Mouse (Mus musculus) erythroblast, adult 5-6 weeks (primary cell): ENCODE data around the gene Nde1. TPM values are rescaled to one million over a fixed set of nuclear protein-coding genes. Genes with fewer than 3 reads are reported as not detected.
"Not testable (repeated sequence)": the region's sequence is repeated elsewhere in the genome, so short reads cannot be mapped to it uniquely, and the experiment has no call there.

Source experiments
- ATAC-seq: replicated peaks from 2 replicates; pipeline ENCODE4 v1.8.0; 2016; ENCODE audit warnings: moderate number of reproducible peaks, mild to moderate bottlenecking, moderate TSS enrichment, inconsistent platforms; ENCODE audit not compliant: poor library complexity, low FRiP score, severe bottlenecking
- total RNA-seq, 2 experiments: library from RNA; stranded (forward) in 1 of 2; stranded (reverse) in 1 of 2; fragments of 150-400 nt in 1 of 2; fragments of 200-764, 138-1000 nt in 1 of 2; gene quantifications; 2 replicates each; pipeline versions ENCODE4 v1.2.3 to v1.2.4; 2015 to 2017; ENCODE audit warnings: low replicate concordance in 2 of 2

Nde1 gene
- total RNA-seq (2015; ENCODE audit: low replicate concordance) (20.9 and 22.4 TPM in 2 replicates), total RNA-seq (2017; ENCODE audit: low replicate concordance) (55.9 and 57.4 TPM in 2 replicates)

DNA sequence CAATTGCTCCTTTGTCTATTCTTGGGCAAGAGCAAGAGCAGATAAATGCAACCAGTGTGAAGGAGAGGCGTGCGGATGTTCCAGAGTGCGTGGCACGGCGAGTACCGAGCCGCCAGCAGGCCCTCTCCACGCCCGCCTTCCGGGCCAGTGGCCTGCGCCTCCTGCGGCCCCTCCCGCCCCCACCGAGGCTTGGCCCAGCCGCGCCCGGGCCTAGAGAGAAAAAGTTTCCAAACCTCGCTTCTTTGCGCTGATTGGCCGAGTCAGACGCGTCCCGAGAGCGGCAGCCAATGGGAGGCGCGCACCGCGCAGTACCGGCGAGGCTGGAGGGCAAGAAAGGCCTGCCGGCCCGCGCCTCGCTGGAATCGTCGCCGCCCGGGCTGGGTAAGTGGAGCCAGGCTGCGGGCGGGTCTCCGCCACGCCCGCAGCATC is at the start of gene Nde1, which contains the start of gene Marf1:
TSS of gene Nde1 (plus strand) at position 288 of the 429 bp plus-strand sequence.
TSS of gene Marf1 (minus strand) at position 364 of the 429 bp plus-strand sequence.
- peak; percentile 76 for ATAC-seq

DNA sequence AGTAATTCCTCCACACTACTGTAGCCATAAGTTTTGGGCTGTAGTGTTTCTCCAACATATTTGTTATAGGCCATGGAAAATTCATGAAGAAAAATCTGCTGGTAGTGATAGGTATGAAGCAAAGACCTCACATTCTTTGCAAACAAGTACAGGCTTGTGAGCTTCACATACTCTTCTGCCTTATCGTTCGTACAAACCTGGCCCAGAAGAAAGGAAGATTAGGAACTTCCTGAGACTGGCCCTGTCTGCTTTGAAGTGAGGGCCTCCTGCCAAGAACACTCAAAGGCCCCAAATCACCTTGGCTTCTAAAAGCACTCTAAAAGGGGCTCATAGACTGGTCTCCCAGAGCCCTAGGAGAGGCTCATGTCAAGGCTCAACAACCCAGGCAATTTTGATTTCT is 45.8 kb upstream of the Nde1 start:
- no peak for ATAC-seq

DNA sequence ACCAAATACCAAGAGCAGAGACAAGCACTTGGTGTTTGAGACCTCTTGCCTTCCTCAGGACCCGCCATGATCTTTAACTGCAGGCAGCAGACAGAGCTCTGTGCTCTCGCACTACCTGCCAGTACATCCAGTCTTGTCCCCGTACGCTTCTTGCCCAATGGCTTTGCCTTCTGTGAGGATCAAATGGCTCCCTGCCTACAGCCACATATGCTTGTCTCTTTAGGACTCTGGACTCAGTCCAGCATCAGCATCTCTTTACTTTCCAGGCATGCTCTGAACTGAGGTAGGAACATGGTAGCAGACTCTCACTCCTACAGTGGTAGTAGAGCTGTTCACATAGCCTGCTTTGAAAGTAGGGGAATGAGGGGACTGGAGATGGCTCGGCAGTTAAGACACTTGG is 42.1 kb upstream of the Nde1 start:
- no peak for ATAC-seq

DNA sequence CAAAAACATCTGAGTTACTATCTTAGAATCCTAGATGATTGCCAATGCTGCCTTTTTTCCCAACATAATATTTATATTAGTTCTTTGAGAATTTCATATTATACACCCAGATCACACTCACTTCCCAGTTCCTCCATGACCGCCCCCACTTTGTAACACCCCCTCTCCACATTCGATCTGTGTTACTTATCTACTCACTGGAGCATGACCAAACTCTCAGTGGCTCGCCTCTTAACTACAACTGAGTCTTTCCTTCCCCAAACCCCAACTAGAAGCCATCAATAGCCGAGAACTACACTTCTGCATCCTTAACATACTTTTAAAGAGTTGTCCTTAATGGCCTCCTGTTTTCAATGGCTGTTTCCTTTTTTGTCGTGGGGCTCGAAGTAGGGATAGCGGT is 41.5 kb upstream of the Nde1 start:
- ATAC-seq, result no peak

DNA sequence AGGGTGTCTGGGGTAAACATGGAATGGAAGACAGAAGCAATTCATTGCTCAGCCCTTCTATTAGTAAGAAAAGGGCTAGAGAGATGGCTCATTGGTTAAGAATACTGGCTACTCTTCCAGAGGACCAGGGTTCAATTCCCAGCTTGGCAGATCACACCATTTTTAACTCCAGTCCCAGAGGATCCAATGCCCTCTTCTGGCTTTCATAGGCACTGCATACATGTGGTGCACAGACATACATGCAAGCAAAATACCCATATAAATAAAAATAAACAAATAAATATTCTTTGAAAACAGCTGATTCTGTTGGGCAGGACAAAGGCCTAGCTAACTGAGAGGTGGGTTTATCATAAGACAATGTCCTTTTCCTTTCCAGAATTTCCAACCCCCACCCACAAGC is 40.5 kb upstream of the Nde1 start:
- no peak for ATAC-seq

DNA sequence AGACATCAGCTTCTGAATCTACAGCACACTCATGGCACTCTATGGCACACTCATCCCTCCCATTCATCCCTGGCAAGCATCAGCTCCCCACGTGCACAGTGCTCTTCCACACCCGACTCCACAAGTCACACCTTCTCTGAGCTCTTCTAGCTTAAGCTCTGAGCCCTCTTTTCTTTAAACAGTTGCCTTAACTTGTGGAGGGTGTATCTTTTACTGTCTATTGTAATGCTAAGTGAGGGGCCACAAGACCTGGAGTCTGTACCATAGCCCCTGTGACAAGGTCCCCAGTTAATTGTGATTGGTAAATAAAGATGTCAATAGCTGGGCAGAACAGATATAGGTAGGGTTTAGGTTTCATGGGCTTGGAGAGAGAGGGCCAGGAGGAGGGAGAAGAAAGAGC is 39.2 kb upstream of the Nde1 start:
- no peak for ATAC-seq

DNA sequence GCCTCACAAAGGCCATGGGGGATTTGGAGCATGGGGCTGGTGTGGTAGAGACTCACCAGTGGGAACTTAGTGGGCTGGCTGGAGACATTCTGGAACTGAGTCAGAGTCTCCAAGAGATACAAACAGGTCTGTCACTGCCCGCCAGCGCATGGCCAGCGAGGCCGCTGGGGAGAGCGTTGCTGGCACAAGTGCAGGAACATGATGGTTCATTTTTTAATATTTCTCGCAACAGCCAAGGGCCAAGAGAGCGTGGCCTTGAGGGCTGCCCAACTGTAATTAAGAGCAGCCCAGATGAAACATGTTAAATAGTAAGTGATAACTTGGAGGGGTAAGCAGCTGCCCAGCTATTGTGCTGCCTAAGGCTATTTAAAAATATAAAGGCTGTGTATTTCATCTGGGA is 38.4 kb upstream of the Nde1 start:
- ATAC-seq, result no peak

DNA sequence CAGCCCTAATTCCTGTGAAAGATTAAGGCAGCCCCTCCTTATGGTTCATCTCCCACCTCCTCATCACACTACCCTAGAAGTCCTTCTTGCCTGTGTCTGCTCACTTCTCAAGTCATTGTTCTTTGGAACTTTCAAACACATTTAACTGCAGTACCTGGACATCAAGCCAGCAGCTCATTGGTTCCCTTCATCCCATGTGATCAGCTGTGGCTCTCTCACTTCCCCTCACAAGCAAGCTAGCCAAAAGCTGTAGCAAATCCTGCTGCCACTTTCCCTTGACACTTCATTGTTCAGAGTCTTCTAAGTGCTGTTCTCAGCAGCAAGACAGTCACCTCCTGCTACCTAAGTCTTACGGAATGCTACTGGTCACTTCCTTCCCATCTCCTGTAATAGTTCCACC is 37.8 kb upstream of the Nde1 start:
- ATAC-seq, result no peak

DNA sequence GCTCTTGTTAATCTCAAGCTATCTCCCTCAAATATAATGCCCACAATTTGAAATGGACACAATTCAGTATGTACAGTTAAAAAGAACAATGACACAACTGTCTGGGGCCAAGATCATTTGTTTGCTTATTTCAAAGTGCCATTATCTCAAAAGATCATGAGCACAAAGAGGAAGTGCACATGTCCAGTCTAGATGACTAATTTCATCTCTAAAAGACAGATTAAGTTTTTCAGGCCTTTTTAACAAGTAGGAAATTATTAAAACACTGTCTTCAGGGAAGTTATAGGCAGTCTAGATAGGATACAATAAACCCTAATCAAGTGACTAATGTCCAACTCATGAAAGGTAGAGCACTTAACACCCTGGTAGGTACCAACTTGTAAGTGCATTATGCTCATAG is 34.1 kb upstream of the Nde1 start:
- no peak for ATAC-seq

DNA sequence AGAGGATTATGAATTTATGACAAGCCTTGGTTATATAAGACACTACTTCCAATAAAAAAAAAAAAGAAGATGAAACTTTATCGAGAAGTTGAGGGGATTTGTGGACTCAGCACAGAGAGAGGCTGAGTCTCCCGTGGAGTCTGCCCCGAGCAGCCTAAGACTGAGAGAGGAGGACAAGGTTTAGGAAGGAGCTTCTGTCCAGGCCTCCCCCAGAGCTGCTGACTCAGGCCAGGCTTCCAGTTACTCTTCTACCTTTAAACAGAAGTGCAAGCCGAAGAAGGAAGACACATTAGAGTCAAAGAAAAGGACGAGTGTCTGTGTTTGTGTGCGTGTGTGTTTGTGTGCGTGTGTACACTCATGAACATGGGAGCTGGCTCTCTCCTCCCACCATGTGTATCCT is 32.3 kb upstream of the Nde1 start:
- ATAC-seq, result no peak

DNA sequence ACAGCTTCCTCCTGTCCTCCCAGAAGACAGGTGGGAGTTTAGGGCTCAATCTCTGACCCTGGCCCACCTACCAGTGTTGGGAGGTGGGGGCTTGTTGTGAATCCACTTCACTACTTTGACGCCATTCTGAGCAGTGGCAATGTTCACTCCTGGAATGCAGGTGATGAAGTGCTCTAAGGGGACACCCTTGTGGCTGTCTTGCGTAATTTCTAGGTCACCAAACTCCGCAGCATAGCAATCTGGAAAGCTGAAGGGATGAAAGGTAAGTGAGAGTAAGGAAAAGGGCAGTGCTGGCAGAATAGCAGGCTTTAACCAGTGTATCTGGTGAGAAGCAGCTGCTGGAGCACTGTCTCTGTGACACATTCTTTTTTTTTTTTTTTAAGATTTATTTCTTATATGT is 31.7 kb upstream of the Nde1 start:
- no peak for ATAC-seq

DNA sequence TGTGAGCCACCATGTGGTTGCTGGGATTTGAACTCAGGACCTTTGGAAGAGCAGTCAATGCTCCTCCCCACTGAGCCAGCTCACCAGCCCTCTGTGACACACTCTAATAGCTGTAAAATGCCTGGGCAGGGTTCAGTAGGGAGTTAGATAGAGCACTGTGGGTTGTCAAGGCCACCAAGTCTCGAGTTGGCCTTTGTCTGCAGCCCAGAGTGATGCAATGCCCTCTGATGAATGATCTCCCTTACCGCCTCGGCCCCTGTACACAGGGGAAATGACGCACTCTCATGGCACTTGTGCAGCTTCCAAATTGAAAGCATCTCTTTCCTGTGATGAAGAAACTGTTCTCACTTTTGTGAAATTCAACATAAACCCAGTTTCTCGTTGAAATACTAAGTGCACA is 31.2 kb upstream of the Nde1 start:
- no peak for ATAC-seq

DNA sequence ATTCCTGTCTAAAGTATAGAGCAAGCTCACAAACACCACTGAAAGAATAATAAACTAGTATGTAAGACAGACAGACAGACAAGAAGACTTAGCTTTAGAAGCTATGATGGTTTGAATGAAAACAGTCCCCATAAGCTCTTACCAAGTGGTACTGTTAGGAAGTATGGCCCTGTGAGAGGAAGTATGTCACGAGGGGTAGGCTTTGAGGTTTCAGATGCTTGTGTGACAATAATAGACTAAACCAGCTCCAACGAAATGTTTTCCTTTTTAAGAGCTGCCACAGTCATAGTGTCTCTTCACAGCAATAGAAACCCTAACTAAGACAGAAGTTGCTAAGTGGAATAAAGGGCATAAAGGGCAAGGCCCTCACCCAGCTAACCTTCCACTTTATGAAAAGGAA is 28.1 kb upstream of the Nde1 start:
- ATAC-seq, result no peak

DNA sequence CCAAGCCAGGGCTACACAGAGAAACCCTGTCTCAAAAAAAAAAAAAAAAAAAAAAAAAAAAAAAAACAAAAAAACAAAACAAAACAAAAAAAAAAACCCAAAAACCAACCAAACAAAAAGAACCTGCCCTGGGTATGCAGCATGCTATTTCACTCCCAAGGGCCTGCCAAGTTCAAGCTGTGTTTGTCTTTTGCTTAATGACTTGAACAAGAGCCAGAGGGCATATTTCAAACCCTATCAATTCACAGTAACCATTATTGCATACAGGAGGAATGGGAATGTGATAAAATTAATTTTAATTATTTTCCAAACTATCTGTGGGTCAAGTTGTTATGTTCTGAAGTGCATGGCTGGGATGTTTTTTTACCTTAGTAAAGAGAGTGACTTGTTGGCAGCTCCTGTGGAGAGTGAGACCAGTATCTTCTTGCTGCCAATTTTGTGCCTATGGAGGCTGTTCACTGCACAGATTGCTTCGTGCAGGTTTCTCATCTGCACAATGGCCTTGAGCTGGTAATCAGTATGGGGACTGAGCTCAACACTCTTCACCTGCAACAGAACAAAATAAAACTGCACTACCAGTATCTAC is 25.0 kb upstream of the Nde1 start:
- no peak for ATAC-seq

DNA sequence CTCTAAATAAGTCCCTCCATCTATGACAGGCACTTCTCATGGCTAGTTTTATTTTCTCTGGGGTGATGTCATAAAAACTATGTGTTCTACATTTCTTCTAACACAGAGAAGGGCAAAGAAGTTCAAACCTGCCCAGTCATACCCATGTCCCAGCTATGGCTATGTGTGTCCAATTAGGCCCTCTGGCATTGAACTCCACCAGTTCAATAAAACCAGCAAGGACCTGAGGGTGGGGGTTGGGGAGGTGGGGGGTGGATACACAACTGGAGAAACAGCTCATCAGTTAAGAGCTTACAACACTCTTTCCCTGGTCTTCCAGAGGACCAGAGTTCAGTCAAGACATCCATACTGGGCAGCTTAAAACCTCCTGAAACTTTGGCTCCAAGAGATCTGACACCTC is 24.0 kb upstream of the Nde1 start:
- ATAC-seq, result no peak

DNA sequence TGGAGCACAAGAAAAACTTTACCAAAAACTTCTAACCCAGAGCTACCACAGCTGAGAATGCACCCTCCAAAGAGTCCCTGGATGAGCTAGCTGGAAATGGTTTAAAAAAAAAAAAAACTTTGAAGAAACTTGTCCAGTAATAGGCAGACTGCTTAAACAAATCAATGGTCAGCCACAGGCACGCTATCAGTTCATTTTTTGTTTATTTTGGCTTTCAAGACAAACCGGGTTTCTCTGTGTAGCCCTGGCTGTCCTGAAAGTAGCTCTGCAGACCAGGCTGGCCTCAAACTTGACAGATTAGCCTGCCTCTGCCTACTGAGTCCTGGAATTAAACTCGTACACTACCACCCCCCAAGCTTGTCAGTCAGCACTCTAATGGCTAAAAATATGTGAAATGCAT is 19.8 kb upstream of the Nde1 start:
- no peak for ATAC-seq

DNA sequence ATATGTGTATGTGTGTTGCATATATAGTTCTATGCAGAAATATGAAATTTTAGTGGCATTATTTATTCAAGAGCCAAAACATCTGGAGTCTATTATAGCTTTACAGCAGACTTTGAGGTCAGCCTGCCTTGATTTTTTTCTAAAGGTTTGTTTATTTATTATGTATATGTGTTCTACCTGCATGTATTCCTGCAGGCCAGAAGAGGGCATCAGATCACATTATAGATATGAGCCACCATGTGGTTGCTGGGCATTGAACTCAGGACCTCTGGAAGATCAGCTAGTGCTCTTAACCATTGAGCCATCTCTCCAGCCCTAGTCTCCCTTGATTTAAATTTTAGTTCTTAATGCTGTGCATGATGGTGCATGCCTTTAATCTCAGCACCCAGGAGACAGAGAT is 15.4 kb upstream of the Nde1 start:
- no peak for ATAC-seq

DNA sequence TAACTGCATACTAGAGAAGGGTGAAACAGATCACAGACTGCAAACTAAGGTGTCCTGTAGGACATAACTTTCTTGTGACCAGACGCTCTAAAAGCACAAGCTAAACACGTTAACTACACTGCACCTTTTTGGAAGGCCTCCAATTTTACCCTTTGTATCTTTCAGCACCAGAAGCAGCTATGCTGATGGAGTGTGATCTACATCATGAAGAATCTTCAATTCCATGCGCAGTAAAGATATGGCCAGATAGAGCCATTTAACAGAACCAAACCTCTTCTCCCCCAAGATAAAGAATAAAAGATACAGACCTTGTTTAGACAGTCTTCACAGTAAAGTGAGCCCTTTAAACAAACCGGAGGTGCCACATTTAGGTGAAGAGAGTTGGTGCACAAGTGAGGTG is 11.4 kb upstream of the Nde1 start:
- ATAC-seq, result no peak

DNA sequence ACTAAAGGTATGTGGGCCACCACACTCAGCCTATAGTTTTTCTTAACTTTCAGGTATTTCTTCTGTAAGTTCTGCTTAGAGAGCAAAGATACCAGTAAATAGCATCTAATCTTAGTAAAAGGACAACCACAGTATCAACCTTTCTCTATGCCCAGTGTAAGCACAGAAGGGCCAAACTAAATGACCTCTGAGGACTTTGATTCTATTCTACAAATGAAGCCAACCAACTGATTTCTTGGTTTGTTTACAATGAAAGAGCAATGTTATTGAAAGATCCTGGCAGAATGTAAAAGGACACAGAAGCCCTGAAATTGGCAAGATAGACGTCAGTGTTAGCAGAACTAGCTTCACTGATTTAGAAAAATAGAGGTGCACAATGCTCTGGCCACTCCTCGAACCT is 7.4 kb upstream of the Nde1 start:
- ATAC-seq, result not testable (repeated sequence)

DNA sequence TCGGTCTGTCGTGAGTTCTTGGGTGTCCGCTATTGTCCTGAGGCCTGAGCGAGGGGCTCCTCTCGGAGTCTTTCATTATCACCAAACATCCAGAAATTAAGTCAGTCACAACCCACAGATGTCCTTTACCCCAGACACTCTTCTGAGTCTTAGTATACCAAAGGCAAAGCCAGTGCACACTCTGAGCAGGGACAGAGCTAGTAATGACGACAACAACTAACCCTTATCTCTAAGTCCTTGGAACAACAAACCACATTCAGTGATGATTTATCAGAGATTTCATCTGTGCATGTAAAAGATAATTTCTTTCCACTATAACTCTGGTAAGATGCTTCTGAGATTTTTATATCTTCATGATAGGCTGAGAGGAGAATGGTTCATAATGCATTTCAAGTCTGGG is 6.8 kb upstream of the Nde1 start:
- ATAC-seq, result no peak

DNA sequence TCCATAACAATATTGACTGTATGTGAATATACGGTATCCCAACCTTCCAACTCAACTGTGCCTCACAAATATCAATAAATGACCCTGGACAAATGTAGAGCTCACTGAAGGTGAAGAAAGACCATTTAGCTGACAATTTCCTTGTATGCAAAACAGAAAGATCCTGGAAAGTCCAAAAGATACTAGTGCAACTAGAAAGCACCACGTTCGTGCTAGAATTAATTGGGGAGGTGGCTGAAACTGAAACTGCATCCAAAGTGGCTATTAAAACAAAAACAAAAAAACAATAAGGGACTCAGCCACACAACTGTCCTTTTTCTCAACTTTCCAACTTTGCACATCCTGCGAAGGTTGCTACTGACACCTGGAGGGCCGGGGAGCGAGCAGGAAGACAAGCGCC is 4.5 kb upstream of the Nde1 start:
- no peak for ATAC-seq

DNA sequence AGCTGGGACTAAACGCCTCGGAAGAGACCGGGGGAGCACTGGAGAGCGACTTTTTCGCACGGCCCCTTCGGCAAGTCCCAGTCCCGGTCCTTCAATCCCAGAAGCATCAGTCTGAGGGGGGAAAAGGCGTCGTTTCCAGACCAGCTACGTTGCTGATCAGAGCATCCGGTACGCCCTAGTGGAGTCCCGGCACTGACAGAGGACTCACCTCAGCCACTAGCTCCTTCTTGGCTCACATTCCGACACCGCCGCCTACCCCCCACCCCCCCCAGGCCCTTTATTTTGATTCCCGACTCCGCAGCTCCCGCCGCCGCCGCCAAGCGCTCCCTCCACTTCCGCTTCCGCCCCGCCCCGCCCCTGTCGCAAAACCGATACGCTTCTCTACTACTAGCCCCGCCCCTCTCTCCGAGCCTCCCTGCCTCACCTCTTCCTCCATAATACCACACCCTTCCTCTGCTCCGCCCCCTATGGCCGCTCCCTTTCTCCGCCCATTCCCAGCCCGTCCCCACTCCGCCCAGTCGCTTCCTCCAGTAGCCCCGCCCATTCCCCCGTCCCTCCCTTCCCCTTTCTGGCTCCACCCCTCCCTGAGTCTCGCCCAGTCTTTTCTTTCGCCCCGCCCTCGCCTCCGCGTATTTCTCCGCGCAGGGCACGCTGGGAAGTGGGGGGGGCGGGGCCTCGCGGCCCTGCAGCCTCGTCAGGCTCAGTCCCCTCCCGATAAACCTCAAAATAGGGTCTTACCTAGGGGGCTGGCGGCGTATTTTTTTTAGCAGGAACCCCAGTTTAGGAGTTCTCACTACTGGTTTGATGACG is 3.9 kb upstream of the Nde1 start:
- ATAC-seq, result peak; percentile 78
